Mouse (Mus musculus) testis, adult 2 months (tissue): ENCODE measurements around the gene Sp7. TPM values are rescaled to one million over a fixed set of nuclear protein-coding genes. Genes with fewer than 3 reads are reported as not detected.

Experiments
- H3K27ac ChIP-seq: fragments of 200-500 bp; 2 replicates; pipeline ENCODE4 v1.5.1; 2012; ENCODE audit warnings: low read depth, low read length; ENCODE audit not compliant: control insufficient read depth, insufficient read depth
- H3K27me3 ChIP-seq: fragments of 200-500 bp; 2 replicates; pipeline ENCODE4 v1.6.1; 2012; ENCODE audit warnings: mild to moderate bottlenecking, low read length, moderate library complexity; ENCODE audit not compliant: control insufficient read depth, insufficient read depth
- H3K36me3 ChIP-seq: fragments of 200-500 bp; 2 replicates; pipeline ENCODE4 v1.6.1; 2012; ENCODE audit warnings: mild to moderate bottlenecking, low read length; ENCODE audit not compliant: control insufficient read depth, insufficient read depth
- H3K4me1 ChIP-seq: fragments of 200-500 bp; 2 replicates; pipeline ENCODE4 v1.6.1; 2012; ENCODE audit warnings: low read length; ENCODE audit not compliant: control insufficient read depth, insufficient read depth
- H3K4me3 ChIP-seq: fragments of 200-500 bp; 2 replicates; pipeline ENCODE4 v1.5.1; 2012; ENCODE audit warnings: low read depth, mild to moderate bottlenecking, low read length, moderate library complexity, mixed read lengths; ENCODE audit not compliant: control insufficient read depth
- CTCF ChIP-seq: fragments of 200-500 bp; IDR thresholded peaks from 2 replicates; pipeline ENCODE4 v1.5.1; 2012; ENCODE audit warnings: low read depth, mild to moderate bottlenecking, inconsistent platforms, low read length, moderate library complexity; ENCODE audit not compliant: control insufficient read depth, insufficient read depth, insufficient replicate concordance
- POLR2A ChIP-seq: fragments of 200-500 bp; IDR thresholded peaks from 2 replicates; pipeline ENCODE4 v1.6.1; 2012; ENCODE audit warnings: low read depth, mild to moderate bottlenecking, inconsistent platforms, low read length, moderate library complexity; ENCODE audit not compliant: control insufficient read depth
- polyA plus RNA-seq: library from polyadenylated mRNA; depleted of rRNA; stranded (reverse); fragments of >200 nt; gene quantifications from 2 replicates; pipeline ENCODE4 v1.2.3, GENCODE M21; 2012

Gene Sp7
- polyA plus RNA-seq, 1 experiment = 0.06 TPM

DNA sequence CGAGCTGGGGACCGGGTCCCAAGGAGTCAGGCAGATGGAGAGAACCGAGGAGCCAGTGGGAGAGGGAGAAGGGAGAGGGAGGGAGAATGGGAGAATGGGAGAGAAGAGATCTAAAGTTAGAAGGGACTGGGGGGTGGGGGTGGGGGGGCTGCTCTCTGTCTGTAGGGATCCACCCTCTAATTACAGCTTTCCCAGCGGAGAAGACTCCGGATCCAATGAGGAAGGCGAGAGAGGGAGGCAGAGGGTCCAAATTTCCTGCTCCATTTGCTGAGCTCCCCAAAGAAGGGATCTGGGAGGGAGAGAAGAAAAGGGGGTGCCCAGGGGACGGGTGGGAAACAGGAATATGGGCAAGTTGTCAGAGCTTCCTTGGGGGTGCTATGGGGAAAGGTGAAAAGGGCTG, 744 bp downstream of the Sp7 start:
- TF ChIP-seq CTCF = no peak
- TF ChIP-seq POLR2A = no peak
- no peak overlapping the region for H3K27ac ChIP-seq
- no peaks in the 10 kb centered on the region for H3K27me3 ChIP-seq

GRCm38 (mm10) chr15:102364678-102365077, 2.3 kb downstream of the Sp7 start:
- H3K4me1 ChIP-seq = peaks cover 2% of the 10 kb centered on the region; the same call in 1 of the 2 replicates
- no peak overlapping the region for H3K27ac ChIP-seq
- H3K4me3 ChIP-seq = no peak overlapping the region
- TF ChIP-seq CTCF = no peak
- TF ChIP-seq POLR2A = no peak
- H3K36me3 ChIP-seq = no peaks in the 10 kb centered on the region
- H3K27me3 ChIP-seq = no peaks in the 10 kb centered on the region

More for the DNA sequence above, 744 bp downstream of the Sp7 start:
- Histone ChIP-seq H3K36me3 (no peaks in the 10 kb centered on the region), H3K4me3 (no peak overlapping the region), H3K4me1 (peaks cover 2% of the 10 kb centered on the region; the same call in 1 of the 2 replicates)

- TF ChIP-seq POLR2A (no peak), CTCF (no peak)
- no peaks in the 10 kb centered on the region for H3K36me3 ChIP-seq
- H3K4me1 ChIP-seq = peaks cover 9% of the 10 kb centered on the region
- no peak overlapping the region for H3K27ac ChIP-seq
- H3K27me3 ChIP-seq = no peaks in the 10 kb centered on the region
- no peak overlapping the region for H3K4me3 ChIP-seq
These were observed 4.3 kb downstream of the Sp7 start for GRCm38 (mm10) chr15:102362648-102363047.

- Histone ChIP-seq H3K4me1 (peaks cover 27% of the 10 kb centered on the region), H3K4me3 (no peak overlapping the region), H3K36me3 (no peaks in the 10 kb centered on the region; the same call in 1 of the 2 replicates), H3K27me3 (peaks cover 3% of the 10 kb centered on the region; the same call in 1 of the 2 replicates), H3K27ac (no peak overlapping the region)
- TF ChIP-seq POLR2A (no peak), CTCF (no peak)
These were observed 8.1 kb downstream of the Sp7 start for GRCm38 (mm10) chr15:102358834-102359233.

- TF ChIP-seq CTCF (no peak), POLR2A (no peak)
- peak overlapping the region; percentile 51 for H3K4me3 ChIP-seq
- H3K4me1 ChIP-seq = peaks cover 27% of the 10 kb centered on the region
- H3K27me3 ChIP-seq = peaks cover 3% of the 10 kb centered on the region; the same call in 1 of the 2 replicates
- no peak overlapping the region for H3K27ac ChIP-seq
- H3K36me3 ChIP-seq = no peaks in the 10 kb centered on the region; the same call in 1 of the 2 replicates
These were observed 8.9 kb downstream of the Sp7 start for GRCm38 (mm10) chr15:102358126-102358525.

GRCm38 (mm10) chr15:102356501-102357325, 10.3 kb downstream of the Sp7 start:
- TF ChIP-seq POLR2A (no peak), CTCF (no peak)
- peaks cover 3% of the 10 kb centered on the region; the same call in 1 of the 2 replicates for H3K27me3 ChIP-seq
- H3K4me1 ChIP-seq = peaks cover 27% of the 10 kb centered on the region
- no peak overlapping the region for H3K27ac ChIP-seq
- no peaks in the 10 kb centered on the region; the same call in 1 of the 2 replicates for H3K36me3 ChIP-seq
- peak overlapping the region; percentile 72 for H3K4me3 ChIP-seq

DNA sequence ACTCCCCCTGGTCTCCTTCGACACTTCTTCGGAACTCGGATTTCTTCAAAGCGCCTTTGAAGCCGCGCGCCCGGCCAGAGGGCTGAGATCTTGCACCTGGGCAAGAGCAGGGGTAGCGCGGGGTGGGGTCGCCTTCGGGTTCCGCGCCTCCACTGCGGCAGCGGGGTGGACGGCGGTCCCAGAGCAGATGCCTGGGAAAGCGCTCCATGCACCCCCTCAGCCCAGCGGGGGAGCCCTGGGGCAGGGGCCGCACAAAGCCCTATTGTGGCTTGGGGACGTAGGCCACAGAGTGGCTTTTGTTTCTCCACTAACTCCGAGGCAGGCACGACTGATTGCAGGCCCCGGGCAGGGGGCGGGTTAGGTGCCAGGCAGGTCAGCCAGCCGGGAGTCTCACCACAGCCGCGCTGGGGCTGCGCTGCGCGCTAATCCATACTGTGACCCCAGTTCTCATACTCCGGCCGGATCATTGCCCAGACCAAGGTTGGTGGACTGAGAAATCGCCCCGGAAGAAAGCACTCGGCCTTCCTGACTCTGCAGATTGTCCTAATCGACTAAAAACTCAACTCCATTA, 11.0 kb downstream of the Sp7 start:
- Histone ChIP-seq H3K36me3 (no peaks in the 10 kb centered on the region; the same call in 1 of the 2 replicates), H3K27ac (no peak overlapping the region), H3K27me3 (peaks cover 3% of the 10 kb centered on the region; the same call in 1 of the 2 replicates), H3K4me1 (peaks cover 29% of the 10 kb centered on the region), H3K4me3 (peak overlapping the region; percentile 72)
- TF ChIP-seq POLR2A (no peak), CTCF (no peak)
